Mouse (Mus musculus) adrenal gland, postnatal 25 days (tissue): ENCODE measurements around the gene Il17f. TPM values are rescaled to one million over a fixed set of nuclear protein-coding genes. Genes with fewer than 3 reads are reported as not detected.
"Not testable (repeated sequence)": the region's sequence is repeated elsewhere in the genome, so short reads cannot be mapped to it uniquely, and the experiment has no call there.

ENCODE experiments used
- DNase-seq: peaks from one replicate; pipeline ENCODE4 v3.0.0; 2021; ENCODE audit warnings: mixed read lengths
- total RNA-seq: library from RNA; stranded (reverse); gene quantifications from 2 replicates; pipeline ENCODE4 v1.2.3, GENCODE M21; 2021

Gene Il17f
- total RNA-seq, 1 experiment from 2014 or later: not detected

- no peak for DNase-seq
Measured at GRCm38 (mm10) chr1:20778366-20778765, 12.1 kb downstream of the Il17f start.

GRCm38 (mm10) chr1:20774026-20774730, 16.2 kb downstream of the Il17f start:
- DNase-seq: not testable (repeated sequence)

GRCm38 (mm10) chr1:20766526-20766925, 23.9 kb downstream of the Il17f start:
- DNase-seq: no peak

- DNase-seq: no peak
Measured at GRCm38 (mm10) chr1:20761411-20761810, 29.0 kb downstream of the Il17f start.

- no peak for DNase-seq
Measured at GRCm38 (mm10) chr1:20760331-20760730, 30.1 kb downstream of the Il17f start.

- peak; percentile 5 for DNase-seq
Measured at GRCm38 (mm10) chr1:20759799-20760198, 30.6 kb downstream of the Il17f start.

- no peak for DNase-seq
Measured at GRCm38 (mm10) chr1:20757586-20757985, 32.8 kb downstream of the Il17f start.

GRCm38 (mm10) chr1:20754439-20754838, 36.0 kb downstream of the Il17f start:
- DNase-seq: no peak

- DNase-seq: no peak
Measured at GRCm38 (mm10) chr1:20740496-20740998, 49.9 kb downstream of the Il17f start.

- DNase-seq: no peak
Measured at GRCm38 (mm10) chr1:20738483-20738882, 51.9 kb downstream of the Il17f start.

GRCm38 (mm10) chr1:20736572-20736971, 53.8 kb downstream of the Il17f start:
- DNase-seq: no peak

GRCm38 (mm10) chr1:20730903-20731302, 59.5 kb downstream of the Il17f start, which contains the start of gene Il17a:
Gene Il17a (plus strand): TSS chr1:20730905.
- no peak for DNase-seq

Other genes with a start within 250 kb of the Il17f start
- 0.03 and 0.10 TPM in 2 replicates for gene Pkhd1, start 172.6 kb downstream of the Il17f start, total RNA-seq
- gene Il17a, start 59.7 kb downstream of the Il17f start, total RNA-seq: not detected in 2 replicates
- gene Mcm3, start 29.7 kb upstream of the Il17f start, total RNA-seq: 34.5 and 35.1 TPM in 2 replicates
- gene Paqr8, start 100.0 kb upstream of the Il17f start, total RNA-seq: 35.1 and 54.2 TPM in 2 replicates
- gene Efhc1, start 161.0 kb upstream of the Il17f start, total RNA-seq: 1.7 and 4.3 TPM in 2 replicates